Mouse (Mus musculus): ENCODE measurements around the gene Olfr502. TPM values are rescaled to one million over a fixed set of nuclear protein-coding genes. Genes with fewer than 3 reads are reported as not detected.
"Not testable (repeated sequence)": the region's sequence is repeated elsewhere in the genome, so short reads cannot be mapped to it uniquely, and the experiment has no call there.

Gene Olfr502
- not detected for total RNA-seq (2021)
- long read RNA-seq, experiment 1, result 0 reads
- long read RNA-seq, experiment 2, result 0 reads

DNA sequence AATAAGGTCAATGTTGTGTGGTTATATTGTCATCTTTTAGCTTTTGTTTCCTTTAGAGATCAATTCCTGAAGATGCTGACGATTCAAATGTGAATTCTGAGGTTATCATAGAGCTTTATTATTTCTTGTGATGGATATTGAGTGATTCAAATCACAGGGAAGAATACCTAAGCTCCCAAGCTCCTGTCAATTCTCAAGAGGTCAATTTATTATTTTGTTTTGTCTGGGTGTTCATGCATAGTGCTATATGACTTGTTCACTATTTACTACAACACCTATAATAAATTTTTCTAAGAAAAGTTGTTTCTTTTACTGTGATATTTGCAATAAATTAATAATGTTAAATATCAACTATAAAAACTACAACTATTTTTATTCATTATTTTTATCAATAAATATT, at the start of gene Olfr502:
Gene Olfr502 (minus strand): TSS at position 101 of the 400 bp plus-strand sequence.
- no peak for DNase-seq (ENCODE audit: low spot score in 2 of 2)
- Histone ChIP-seq H3K4me3 (no peak within 1 kb of the TSS), H3K27ac (no peak within 1 kb of the TSS)
- no peak for TF ChIP-seq CTCF (conservative IDR thresholded peaks at IDR 0.05)

- TF ChIP-seq CTCF (conservative IDR thresholded peaks at IDR 0.05), result no peak
- H3K4me3 ChIP-seq, result no peak within 1 kb of the TSS
- DNase-seq (ENCODE audit: low spot score in 2 of 2), result no peak
- no peak within 1 kb of the TSS for H3K27ac ChIP-seq
Observed at GRCm38 (mm10) chr7:108565693-108566092, 40.8 kb upstream of the Olfr502 start, which contains the start of gene Olfr504. Gene Olfr504 (minus strand): TSS chr7:108565793.

- not testable (repeated sequence) for DNase-seq (ENCODE audit: low spot score in 2 of 2); H3K4me3 ChIP-seq; H3K27ac ChIP-seq
Observed at GRCm38 (mm10) chr7:108544227-108544626, 19.4 kb upstream of the Olfr502 start, which contains the start of gene Olfr503. Gene Olfr503 (plus strand): TSS chr7:108544527.

DNA sequence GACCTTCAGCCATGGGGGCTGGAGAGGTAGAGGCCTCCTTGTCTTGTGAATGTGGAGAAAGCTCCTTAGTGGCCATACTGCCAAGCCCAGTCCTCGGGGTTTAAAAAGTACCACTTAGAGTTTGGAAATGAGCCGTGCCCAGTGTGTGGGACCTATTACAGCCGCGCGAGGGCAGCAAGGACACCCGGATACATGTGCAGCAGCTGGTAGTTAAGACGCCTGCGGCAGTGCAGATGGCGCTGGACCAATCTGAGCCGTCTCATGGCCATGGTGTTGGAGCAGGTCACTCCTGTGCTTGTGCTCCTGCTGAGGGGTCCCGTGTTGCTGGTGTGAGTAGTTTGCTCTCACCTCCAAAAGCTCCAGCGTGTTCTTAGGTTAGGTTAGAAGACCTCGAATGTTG, 17.6 kb upstream of the Olfr502 start:
- TF ChIP-seq CTCF (conservative IDR thresholded peaks at IDR 0.05), result no peak
- H3K27ac ChIP-seq, result no peak overlapping the region
- DNase-seq (ENCODE audit: low spot score in 2 of 2), result no peak
- no peak overlapping the region for H3K4me3 ChIP-seq

Other genes starting within 250 kb of the Olfr502 start
- not detected for gene Olfr490, start 236.1 kb downstream of the Olfr502 start, total RNA-seq (2021)
- gene Olfr491, start 211.6 kb downstream of the Olfr502 start, total RNA-seq (2021), result not detected
- gene Olfr492, start 201.4 kb downstream of the Olfr502 start, total RNA-seq (2021), result not detected
- not detected for gene Olfr493, start 178.1 kb downstream of the Olfr502 start, total RNA-seq (2021)
- not detected for gene Olfr494, start 159.7 kb downstream of the Olfr502 start, total RNA-seq (2021)
- gene Olfr495, start 131.9 kb downstream of the Olfr502 start, total RNA-seq (2021), result not detected
- not detected for gene Olfr497, start 104.6 kb downstream of the Olfr502 start, total RNA-seq (2021)
- gene Olfr498, start 59.7 kb downstream of the Olfr502 start, total RNA-seq (2021), result not detected
- not detected for gene Olfr503, start 19.5 kb upstream of the Olfr502 start, total RNA-seq (2021)
- gene Olfr504, start 40.7 kb upstream of the Olfr502 start, total RNA-seq (2021), result not detected
- not detected for gene Olfr506, start 85.7 kb upstream of the Olfr502 start, total RNA-seq (2021)
- gene Olfr507, start 96.7 kb upstream of the Olfr502 start, total RNA-seq (2021), result not detected
- gene Olfr508, start 104.9 kb upstream of the Olfr502 start, total RNA-seq (2021), result not detected
- not detected for gene Olfr509, start 126.8 kb upstream of the Olfr502 start, total RNA-seq (2021)
- gene Olfr510, start 141.4 kb upstream of the Olfr502 start, total RNA-seq (2021), result not detected
- gene Olfr512, start 188.3 kb upstream of the Olfr502 start, total RNA-seq (2021), result not detected
- not detected for gene Olfr513, start 225.9 kb upstream of the Olfr502 start, total RNA-seq (2021)